Mouse (Mus musculus) cerebellum, postnatal 25 days (tissue): ENCODE results near the gene Gpam.

ENCODE experiments used
- DNase-seq, 2 experiments: peaks; one replicate each; pipeline ENCODE4 v3.0.0; 2021; ENCODE audit warnings: mixed read lengths in 2 of 2

Gene Gpam

DNA sequence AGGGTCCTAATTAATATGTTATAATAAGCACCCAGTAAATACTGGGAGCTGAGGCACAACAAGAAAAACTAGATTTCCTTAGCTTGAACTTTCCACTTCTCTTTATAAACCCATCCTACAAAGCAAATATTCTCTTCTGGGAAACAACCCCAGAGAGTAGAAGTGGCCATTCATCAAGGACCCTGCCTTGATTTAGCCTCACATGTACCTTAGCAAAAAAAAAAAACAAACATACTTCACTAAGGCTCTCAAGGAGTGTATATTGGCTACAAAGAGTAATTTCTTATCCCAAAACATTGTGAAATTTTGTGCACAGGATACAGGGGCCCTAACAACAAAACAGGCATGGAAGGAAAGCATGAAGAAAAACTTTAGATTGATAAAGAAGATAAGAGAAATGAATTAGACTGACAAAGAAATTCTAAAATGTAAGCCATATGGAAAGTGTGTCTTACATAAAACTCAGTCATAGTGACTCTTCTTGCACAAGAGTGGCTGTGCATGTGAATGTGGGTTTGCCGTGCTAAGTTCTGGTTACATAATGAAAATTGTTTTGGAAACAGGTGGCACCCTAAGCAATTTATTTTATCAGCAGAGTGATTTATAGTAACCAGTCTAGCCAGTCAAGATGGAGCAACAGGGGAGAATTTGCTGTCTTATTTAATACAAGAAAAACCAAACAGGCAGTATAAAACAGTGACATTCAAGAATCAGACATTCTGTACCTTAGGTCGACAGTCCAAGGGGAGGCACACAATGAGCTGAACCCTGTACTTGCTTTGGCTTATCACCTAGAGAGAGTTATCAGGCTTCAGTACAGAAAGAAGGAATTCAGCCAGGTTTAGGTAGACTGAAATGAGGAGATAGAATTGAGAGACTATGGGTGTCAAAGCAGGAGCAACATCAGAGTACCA is 26.6 kb downstream of the Gpam start:
- DNase-seq: no peak

DNA sequence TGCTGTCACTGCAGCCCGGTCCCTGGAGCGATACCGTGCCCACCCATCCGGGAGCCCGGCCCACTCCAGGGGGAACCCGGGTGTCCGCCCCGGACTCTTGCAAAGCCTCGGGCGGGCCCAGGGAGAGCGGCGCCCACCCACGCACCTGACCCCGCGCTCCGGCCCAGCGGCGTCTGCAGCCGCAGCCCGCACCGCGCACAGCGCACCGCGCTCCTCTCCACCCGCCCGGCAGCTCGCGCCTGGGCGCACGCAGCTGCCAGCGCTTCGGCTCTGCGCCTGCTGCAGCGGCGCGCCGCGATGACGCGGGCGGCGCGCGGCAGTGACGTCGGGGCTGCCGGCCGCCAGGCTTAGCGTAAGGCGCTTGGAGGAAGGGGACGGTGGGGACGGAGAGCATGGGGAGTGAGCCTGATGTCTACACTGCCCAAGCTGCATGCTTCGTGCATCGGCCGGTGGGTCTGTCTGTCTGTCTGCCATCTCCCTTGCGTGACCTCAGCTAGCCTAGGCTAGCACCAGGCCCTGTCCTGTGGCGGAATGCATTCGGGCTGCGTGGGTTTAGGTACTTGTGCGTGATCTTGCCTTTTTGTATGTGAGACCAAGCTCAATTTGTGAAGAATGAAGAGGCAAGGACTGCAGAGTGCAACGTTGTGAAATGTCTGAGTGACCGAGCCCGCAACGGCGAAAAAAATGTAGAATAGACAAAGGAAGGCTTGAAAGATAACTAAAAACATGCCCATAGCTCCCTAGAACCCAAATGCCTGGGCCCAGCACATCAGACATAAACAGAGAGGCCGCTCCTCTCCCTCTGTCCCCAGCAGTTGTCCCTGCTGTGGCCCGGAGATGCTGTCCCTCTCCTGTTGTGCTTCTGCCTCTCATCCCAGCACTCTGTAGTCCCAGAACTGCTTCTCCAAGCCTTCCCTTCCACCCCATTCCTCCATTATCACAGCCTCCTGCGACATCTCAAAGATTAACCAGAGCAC is 27.6 kb downstream of the Gpam start:
- peak; percentile 93 to 96 for DNase-seq

DNA sequence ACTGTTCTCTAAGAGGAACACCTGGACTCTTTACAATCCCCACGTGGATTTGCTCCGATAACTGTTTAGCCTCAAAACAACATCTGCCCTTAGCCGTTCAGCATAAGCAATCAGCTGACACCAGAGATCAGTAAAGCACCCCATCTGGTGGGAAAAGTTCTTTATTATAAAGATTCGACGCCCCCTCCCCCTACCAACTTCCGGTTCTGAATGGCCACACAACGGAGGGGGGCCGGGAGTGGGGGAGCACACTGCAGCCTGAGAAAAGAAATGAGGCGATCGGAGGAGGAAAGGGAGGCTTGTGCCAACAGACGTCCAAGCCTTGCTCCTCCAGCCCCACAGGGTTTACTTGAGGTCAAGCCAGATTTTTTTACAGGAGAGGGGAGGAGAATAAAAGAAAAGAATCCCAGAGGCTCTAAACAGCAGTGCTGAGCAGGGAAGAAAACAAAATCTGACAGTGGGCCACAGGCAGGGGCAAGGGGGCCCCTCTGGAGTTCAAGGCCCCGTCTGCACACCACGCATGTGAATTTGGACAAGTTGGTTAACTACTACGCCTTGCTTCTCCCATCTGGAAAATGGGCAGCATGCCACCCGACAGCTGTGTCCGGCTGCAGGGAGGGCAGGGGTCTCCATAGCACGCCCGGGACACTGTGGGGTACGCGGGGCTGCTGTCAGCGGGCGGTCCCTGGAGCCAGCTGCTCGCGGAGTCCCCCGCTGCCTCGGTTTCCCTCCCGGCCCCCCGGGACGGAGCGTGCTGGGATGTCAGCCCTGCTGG is 28.4 kb downstream of the Gpam start:
- DNase-seq: peak in 1 of 2 experiments; percentile 67

DNA sequence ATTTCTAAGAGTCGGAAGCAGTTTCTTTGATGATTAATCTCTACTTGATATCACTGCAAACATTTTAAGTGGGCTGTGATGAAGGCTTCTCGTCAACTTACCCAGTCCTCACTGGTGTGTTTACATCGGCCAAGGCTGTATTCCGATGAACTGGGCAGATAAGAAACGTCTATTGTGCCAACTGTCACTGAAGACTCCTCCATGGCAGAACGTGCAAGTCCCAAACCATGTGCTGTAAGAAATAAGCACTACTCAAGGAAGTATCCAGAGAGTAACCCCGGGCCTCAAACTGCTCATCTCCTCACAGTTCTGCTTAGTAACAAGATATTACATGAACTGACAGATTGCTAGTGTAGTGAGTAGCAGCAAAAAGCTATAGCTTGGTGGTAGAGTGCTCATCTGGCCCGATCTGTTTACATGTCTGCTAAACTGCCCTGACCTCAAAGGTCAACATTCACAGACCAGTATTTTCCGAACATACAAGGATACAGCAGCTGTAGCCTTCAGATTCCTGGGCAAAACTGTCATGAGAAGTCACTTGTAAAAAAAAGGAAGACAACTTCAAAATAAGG is 29.6 kb downstream of the Gpam start:
- DNase-seq: no peak

DNA sequence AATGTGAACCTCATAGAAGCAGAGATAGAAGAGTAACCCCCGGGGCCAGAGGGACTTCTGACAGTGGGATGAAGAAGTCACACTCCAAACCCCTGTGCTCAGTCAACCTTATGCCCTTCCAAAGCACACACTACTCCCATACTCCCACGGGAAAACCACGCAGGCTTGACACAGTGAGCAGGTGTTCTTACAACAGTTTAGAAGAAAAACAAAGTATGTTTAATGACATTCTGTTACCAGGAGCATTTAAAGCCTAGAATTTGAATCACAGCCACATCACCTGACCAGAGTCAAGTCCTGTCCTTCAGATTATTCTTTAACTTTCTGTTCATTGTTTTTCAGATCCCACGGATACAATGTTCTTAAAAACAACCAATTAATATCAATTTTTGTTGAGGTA is 30.4 kb downstream of the Gpam start:
- DNase-seq: no peak

DNA sequence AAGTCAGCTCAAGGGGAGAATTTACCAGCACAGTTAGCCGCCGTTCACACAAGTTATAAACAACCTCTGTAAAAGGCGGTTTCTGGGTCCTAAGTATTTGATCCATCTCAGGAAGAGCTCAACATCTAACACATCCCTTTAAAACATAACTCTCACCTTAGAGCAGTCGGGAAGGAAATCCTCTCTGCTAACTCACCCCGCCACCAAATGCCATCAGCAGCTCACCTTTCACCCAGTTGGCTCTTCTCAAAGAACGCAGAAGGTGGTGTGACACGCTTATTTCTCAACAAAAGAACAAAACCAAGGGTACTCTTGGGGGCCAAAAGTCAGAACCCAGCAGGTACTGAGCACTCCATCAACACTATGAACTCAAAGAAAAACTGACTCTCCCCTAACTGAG is 31.5 kb downstream of the Gpam start:
- DNase-seq: no peak

DNA sequence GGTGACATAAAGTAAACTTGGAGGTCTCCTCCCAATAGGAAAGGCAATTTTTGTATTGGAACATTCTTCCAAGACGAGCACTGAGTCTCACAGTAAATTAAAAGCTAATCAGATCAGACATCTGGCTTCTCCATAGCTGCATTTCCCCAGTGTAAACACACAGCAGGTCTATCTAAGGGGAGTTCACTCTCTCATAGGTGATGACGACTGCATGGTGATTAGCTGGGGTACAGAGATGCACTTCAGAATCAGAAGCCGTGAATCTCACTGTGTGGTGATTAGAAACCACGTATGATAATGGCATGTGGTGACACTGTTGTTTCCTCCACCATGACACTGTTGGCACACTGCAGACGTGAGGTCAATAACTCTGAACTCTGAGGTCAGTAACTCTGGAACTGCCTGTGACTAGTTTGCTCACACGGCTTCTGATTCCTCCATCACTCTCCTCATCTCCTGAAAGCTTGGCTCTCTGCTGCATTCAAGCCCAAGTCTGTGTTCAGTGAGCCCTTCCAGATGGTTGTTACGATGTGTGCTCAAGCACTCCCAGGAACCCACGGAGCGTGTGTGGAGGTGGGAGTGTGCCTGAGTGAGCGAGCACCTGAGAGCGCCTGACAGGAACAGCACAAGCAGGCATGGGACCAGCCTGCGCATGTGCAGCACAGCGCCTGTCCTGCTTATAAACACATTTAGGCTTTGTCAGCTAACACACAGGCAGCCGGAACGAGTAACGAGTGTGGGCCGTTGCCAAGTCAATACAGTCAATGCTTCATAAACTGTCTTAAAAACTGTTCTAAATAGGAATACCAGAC is 35.2 kb downstream of the Gpam start:
- no peak for DNase-seq

DNA sequence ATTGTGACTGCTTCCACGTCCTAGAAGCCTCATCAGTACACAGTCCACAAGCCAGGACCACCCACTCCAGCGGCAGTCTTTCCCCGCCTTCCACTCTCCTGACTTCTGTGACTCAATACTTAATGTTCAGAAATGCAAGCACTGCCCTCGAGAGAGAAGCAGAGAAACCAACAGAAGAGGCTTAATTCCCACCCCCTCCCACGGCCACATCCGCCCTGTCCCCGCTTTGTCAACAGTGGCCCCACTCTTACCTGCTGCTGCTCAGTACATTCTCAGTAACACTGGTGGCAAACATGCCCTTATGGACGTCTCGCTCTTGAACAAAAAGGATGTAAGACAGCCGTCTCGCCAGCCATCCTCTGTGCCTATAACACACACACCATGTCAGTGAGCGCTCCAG is 36.2 kb downstream of the Gpam start:
- no peak for DNase-seq

DNA sequence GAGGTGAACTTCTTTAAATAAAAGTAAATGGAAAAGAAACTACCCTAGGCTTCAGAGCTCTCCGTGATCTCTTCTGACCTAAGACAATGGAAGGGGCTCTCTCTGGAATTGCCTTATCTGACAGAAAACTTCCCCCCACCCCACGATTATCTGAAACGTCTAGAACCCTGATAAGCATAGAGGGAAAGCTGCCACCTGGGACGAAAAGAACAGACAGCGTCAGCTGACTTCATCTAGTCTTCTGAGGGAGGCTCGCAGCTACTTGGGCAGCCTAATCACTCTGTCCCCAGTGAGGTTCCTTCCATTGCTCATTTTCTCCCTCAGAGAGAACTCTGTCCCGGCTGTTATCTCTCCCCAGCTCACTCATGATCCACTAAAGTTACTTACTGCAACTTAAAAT is 36.9 kb downstream of the Gpam start:
- DNase-seq: no peak

DNA sequence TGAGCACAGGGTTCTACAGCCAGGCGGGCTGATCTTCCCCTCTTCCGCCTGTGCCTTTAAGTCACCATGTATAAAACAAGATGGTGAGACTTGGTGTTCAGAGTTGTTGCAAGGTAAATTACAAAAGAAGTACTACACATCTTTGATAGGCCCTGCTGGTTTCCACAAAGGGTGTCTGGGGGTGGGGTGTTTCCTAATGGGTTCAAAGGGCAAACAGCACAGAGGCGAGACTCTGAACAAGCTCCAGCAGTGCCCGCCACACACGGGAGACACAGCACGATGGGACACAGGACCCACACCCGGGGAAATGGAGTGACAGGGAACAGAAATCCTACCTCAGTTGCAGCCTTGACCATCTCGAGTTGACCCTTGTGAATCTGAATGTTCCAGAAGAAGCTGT is 39.3 kb downstream of the Gpam start:
- no peak for DNase-seq

DNA sequence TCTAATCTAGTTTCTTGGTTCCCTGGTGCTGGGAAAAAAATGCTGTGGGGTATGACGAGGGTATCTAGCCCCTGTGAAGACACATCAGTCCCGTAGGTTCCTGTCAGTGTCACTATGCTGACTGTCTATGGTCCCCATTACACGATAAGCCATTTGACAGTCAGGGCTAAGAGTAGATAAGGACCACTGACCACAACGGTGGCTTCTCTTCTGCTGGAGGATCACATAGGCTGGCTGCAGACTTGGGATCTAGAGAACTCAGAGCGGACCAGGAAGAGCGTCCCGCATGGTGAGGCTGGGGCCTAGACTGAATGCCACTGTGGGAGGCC is 41.2 kb downstream of the Gpam start:
- no peak for DNase-seq

DNA sequence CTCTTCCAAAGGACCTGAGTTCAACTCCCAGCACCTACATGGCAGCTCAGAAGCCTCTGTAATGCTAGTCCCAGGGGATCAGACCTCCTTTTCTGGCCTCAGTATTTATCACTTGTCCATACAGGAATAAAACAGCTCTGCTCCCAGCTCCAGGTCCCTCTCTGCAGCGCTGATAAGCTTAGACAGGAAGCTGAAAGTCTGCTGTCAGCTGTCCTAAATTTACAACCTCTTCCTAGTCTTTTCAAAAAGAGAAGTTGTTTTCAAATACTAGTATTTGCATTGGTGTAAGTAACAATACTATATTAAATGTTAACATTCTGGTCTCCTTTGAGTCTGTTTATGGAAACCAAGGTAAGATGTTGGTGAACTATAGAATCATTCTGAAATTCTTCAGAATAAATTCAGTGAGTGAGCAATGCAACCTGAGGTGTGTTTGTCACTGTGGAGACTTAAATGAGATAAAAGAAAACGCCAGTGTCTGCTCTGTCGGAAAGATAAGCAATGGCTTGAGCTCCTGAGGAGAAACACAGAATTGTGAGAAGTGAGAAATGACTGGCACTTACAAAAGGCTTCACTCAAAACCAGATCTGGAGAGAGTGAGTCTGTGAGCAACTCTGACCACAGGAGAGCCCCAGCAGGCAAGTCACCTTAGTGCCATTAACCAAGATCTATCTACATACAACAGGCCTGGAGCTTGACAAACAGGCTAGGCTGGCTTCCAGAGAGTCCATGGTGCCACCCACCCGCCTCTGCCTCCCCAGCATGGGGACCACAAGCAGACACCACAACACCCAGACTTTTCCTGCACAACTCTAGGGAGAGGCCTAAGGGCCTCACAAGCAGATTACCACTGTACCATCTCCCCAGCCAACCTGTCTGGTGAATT is 41.8 kb downstream of the Gpam start:
- no peak for DNase-seq

DNA sequence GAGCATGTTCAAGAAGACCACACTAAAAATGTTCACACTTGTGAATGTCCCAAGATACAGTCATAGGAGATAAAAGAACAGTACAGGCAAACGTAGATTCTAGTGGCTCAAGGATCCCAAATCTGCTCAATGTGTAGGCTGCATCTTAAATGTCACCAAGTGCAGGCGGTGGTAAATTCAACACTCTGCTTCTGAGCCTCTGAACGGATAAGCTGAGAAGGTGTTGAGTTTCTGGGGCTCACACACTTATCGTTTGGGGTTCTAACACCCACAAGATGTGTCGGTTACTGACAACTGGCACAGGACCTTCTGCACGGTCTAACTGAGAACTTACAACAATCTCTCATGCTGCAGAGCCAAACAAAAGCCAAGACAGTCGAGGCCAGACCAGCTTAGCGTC is 50.2 kb downstream of the Gpam start:
- no peak for DNase-seq

DNA sequence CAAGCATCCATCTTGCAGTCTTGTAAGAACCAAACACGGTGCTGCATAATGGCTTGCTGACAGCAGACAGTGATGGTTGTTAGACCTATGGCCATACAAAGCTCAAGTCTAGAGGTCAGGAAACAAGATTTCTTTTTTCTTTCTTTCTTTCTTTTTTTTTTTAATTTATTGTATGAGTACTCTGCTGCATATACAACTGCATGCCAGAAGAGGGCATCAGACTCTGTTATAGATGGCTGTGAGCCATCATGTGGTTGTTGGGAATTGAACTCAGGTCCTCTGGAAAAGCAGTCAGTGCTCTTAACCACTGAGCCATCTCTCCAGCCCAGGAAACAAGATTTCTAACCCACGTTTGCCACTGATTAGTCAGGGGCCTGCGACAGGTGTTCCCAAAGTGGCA is 54.0 kb downstream of the Gpam start:
- no peak for DNase-seq

DNA sequence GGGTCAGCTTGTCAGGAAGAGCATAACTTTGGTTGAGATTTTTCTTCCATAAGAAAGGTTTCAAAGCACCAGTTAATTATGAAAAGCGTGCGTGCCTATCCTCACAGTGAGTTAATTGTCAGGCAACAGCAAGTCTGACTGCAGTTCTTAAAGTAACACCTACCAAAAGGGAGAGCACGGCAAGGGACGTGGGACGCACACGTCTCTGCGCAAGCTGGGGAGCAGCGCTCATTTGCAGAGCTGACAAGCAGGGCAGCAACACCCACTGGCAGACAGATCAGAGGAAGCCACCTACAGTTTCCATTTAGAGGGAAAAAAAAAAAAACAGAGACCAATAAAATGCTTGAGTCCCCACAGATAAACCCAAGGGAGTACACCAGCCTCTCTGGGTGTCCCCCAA is 58.0 kb downstream of the Gpam start:
- DNase-seq: no peak

DNA sequence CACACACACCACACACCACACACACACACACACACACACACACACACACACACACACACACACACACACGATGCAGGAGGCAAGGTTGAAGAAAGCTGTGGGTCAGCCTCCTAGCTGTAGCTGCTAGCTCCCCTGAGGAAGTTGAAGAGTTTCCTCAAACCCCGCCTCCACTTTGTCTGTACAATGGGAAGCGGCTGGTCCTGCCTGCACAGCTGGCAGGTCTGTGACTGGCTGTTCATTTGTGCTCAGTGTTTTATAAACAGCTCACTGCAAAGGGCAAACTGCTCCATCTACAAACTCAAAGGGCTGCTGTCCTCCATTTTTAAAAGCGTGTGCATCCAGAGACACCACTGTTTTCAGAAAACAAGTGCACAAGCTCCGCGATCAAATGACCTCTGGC is 63.8 kb downstream of the Gpam start:
- DNase-seq: no peak

DNA sequence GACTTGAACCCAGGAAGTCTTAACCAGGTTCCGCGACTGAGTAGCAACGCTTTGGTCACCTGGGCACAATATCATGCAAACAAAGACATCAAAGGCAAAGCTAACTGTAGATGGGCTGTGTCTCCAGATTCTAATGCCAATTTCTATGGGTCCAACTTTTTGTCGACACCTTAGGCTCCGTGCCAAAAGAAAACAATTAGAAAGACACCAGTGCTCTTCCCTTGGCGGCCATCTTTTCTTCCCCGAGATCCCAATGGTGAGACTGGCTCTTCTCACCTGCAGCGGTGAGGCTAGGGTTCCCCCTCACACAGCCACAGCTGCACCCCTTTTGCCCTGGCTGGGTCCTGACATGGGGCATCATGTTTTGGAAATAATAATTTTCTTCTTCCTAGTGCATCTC is 64.5 kb downstream of the Gpam start:
- no peak for DNase-seq

DNA sequence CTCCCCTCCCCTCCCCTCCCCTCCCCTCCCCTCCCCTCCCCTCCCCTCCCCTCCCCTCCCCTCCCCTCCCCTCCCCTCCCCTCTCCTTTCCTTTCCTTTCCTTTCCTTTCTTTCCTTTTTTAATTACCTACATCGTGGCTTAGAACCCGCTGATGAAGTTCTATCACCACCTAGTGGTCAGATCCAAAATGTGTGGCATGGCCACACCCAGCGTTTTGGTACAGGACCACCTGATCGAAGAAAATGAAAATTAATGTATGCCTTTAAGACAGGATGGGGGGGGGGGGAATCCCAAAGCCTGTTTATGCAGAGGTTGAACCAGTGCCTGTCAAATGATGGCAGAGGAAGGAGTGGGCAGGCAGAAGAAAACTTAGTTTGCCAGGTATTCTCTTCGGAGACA is 65.1 kb downstream of the Gpam start:
- DNase-seq: peak; percentile 42 to 69

DNA sequence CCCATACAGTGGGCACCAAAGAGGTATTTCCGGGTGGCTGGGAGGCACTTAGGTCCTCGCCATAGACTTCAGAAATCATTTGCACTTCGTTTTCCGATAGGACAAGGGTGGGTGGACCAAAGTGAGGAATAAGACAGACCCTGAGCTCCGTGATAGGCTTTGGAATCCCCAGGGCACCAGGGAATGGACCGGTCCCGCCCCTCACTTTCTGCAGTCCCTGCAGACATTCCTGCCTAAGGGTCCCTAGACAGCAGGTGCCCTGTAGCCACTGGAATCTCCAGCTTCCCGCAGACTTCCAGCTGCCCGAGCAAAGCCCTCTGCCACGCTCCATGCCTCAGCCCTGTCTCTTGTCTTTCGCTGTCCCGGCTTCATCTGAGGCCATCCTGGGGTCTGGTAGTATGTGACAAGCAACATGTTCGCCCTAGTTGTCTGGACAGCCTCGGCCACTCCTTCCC is 65.6 kb downstream of the Gpam start:
- peak; percentile 11 to 24 for DNase-seq

DNA sequence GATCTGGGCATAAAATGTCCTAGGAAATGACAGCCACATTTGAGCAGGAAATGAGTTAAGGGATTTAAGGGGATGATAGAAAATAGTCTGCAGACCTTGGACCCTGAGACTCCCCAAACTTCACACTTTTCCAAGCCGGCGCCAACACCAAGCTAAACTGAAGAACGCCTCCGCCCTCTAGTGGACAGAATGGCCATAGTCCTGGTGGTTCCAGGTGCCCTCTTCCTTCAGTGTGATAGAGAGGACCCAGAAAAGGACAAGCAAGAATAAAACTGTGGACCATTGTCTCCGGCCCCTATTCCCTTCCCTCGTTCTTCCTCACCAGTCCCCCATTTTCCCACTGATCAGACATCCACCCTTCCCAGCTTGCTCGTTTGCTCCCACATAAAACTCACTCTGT is 66.1 kb downstream of the Gpam start:
- DNase-seq: peak; percentile 79 to 87

DNA sequence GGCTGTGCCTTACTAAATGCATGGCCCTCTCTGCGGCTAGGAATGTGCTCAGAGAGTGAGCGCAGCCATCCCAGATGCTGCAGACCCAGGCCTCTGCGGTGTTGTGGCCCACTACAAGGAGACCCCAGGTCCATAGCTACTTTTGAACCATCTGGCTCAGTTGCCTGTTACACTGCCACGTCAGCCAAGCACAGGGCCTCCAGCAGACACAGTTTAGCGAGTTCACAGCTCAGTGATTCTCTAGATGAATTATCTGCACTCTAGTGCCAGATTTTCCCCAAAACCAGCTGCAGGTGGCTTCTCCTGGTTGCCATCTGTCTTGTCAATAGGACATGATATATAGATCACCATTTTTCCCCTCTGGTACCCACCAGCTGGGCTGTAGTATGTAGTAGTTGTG is 69.6 kb downstream of the Gpam start:
- DNase-seq: no peak
